Mouse (Mus musculus) T-helper 2 cell (primary cell): ENCODE measurements around the gene Krtap15.

Experiments
- in situ Hi-C: fragments of 300-600 bp; cut with MboI, MseI; formaldehyde crosslinking; loops from one replicate; pipeline ENCODE4 v1.15.1; 2025; ENCODE audit warnings: high pct_unique_total_duplicates

Krtap15 gene

GRCm38 (mm10) chr16:88820066-88820465, at the start of gene Krtap15:
Krtap15 (plus strand) TSS chr16:88820215.
- in situ Hi-C loops = no loop called here

- in situ Hi-C loops = no loop called here
These were observed 45.9 kb upstream of the Krtap15 start, which contains the start of gene 2310057N15Rik for GRCm38 (mm10) chr16:88774106-88774505. 2310057N15Rik (minus strand) TSS chr16:88774206.

- in situ Hi-C loops = no loop called here
These were observed 42.4 kb upstream of the Krtap15 start, which contains the start of gene Gm5965 for GRCm38 (mm10) chr16:88777596-88777995. Gm5965 (plus strand) TSS chr16:88777896.

- in situ Hi-C loops = no loop called here
These were observed 33.2 kb upstream of the Krtap15 start for GRCm38 (mm10) chr16:88786786-88787185.

GRCm38 (mm10) chr16:88811827-88812226, 8.2 kb upstream of the Krtap15 start, which contains the start of gene Gm20741:
Gm20741 (minus strand) TSS chr16:88812220.
- in situ Hi-C loops = no loop called here

GRCm38 (mm10) chr16:88823736-88824135, 3.7 kb downstream of the Krtap15 start:
- in situ Hi-C loops = no loop called here

GRCm38 (mm10) chr16:88826095-88826652, 6.2 kb downstream of the Krtap15 start, which contains the start of gene Krtap14:
Krtap14 (minus strand) TSS chr16:88826145.
- in situ Hi-C loops = no loop called here

GRCm38 (mm10) chr16:88826978-88827377, 7.0 kb downstream of the Krtap15 start:
- in situ Hi-C loops = no loop called here

GRCm38 (mm10) chr16:88847363-88847762, 27.3 kb downstream of the Krtap15 start:
- in situ Hi-C loops = no loop called here

- in situ Hi-C loops = no loop called here
These were observed 28.5 kb downstream of the Krtap15 start for GRCm38 (mm10) chr16:88848558-88848957.

- in situ Hi-C loops = loop anchor here (10.0 kb wide), 1 partner anchor 1217 kb away; no protein-coding TSS in a partner anchor
These were observed 31.4 kb downstream of the Krtap15 start for GRCm38 (mm10) chr16:88851450-88851849.

GRCm38 (mm10) chr16:88864887-88865407, 44.9 kb downstream of the Krtap15 start:
- in situ Hi-C loops = no loop called here

GRCm38 (mm10) chr16:88869311-88869710, 49.3 kb downstream of the Krtap15 start, which contains the start of gene Krtap19-1:
Krtap19-1 (minus strand) TSS chr16:88869411.
- in situ Hi-C loops = no loop called here

- in situ Hi-C loops = loop anchor here (10.0 kb wide), 1 partner anchor 1339 kb away; no protein-coding TSS in a partner anchor
These were observed 54.2 kb downstream of the Krtap15 start, which contains the start of gene Krtap19-2 for GRCm38 (mm10) chr16:88874169-88874568. Krtap19-2 (minus strand) TSS chr16:88874269.

- in situ Hi-C loops = loop anchor here (10.0 kb wide), 1 partner anchor 1343 kb away; no protein-coding TSS in a partner anchor
These were observed 57.9 kb downstream of the Krtap15 start, which contains the start of gene Krtap19-3 for GRCm38 (mm10) chr16:88877938-88878337. Krtap19-3 (minus strand) TSS chr16:88878038.
